Mouse (Mus musculus): ENCODE results near the gene Ttl. TPM values are rescaled to one million over a fixed set of nuclear protein-coding genes. Genes with fewer than 3 reads are reported as not detected.

Ttl gene
- polyA plus RNA-seq, 1 experiment from 2014 or later: 17.9 TPM

DNA sequence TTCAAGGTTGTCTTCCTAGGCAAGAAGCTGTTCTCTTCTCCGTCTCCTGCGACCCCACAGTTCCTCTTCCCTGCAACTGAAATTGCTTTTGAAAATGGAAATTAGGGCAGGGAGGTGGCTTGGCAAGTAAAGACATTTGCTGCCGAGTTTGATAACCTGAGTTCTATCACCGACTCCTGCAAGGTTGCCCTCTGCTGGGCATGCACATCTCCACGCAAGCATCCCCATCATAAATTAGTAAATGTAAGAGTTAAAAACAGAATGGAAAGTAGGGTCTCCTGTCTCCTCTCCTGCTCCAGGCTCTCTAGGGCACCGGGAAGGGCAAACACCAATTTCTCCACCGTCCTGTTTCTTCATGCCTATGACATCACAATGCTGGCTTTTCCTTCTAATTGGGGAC lies 66.5 kb downstream of the Ttl start:
- peaks cover 36% of the 10 kb centered on the region for H3K36me3 ChIP-seq
- no peak overlapping the region for H3K9ac ChIP-seq
- H3K27me3 ChIP-seq: no peaks in the 10 kb centered on the region
- H3K9me3 ChIP-seq (replicated peaks): peaks cover 10% of the 10 kb centered on the region; the same call in 1 of the 2 replicates
- ATAC-seq (replicated peaks; ENCODE audit: low FRiP score): no peak
- no peak overlapping the region for H3K27ac ChIP-seq
- no peak overlapping the region for H3K4me2 ChIP-seq
- H3K4me3 ChIP-seq (replicated peaks): no peak overlapping the region
- peaks cover 16% of the 10 kb centered on the region for H3K4me1 ChIP-seq
- 97% methylated on average over 7 of the region's 7 CpGs for WGBS

DNA sequence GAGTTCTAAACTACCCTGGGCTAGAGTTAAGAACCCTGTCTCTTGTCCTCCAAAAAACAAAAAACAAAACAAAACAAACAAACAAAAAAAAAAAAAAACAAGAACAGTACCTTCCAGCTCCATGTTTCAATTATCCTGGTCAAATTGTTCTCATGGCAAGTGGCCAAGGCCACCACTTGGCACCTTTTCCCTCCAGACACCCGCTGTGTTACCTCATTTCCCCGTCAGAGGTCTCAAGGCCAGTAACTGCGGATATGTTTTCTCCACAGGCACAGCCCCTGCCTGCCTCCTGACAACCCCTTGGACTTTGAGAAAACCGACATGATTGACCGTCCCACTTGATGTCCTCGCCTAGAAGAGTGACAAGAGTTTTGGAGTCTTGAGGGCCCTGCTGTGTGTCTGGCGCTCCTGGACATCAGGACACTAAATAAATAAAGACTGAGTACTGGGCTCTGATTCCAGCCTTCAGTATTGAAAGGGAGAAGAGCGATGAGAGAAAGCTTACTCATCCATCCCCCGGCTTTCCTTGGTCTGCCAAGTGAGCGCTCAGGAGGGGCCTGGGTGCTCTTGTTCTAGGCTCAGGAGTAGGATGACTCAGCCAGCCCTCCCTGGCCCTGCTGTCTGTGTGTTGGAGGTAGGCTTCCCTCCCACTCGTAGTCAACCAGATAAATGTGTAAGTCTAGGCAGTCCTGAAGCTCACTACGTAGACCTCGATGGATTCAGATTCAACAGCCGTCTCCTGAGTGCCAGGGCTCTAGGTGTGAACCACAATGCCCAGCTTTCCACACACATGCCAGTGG lies 67.5 kb downstream of the Ttl start:
- WGBS: 94% methylated on average over 14 of the region's 14 CpGs
- H3K4me2 ChIP-seq: no peak overlapping the region
- peaks cover 26% of the 10 kb centered on the region for H3K36me3 ChIP-seq

DNA sequence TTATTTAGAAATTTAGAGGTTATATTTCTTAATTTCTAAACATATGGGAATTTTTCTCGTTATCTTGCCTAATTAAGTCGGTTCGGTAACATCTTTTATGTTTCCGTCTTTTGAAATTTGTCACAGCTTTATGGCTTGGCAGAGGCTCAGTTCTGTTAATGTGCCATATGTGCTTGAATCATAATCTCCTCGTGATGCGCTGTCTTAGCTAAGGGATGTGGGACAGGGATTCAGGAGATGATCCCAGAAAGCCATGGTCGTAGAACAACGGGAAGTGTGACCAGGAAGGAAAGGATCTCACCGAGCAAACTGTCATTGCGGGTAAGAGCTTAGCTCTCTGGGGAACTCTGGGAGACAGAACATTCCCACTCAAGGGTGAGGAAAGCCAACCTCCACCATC lies 74.2 kb downstream of the Ttl start:
- no peaks in the 10 kb centered on the region for H3K27me3 ChIP-seq
- WGBS: 88% methylated on average over 10 of the region's 10 CpGs
- no peak overlapping the region for H3K4me3 ChIP-seq (replicated peaks)
- H3K9ac ChIP-seq: no peak overlapping the region
- no peak overlapping the region for H3K27ac ChIP-seq
- no peak for ATAC-seq (replicated peaks; ENCODE audit: low FRiP score)
- no peaks in the 10 kb centered on the region for H3K4me1 ChIP-seq
- no peaks in the 10 kb centered on the region for H3K9me3 ChIP-seq (replicated peaks)
- H3K36me3 ChIP-seq: no peaks in the 10 kb centered on the region
- H3K4me2 ChIP-seq: no peak overlapping the region

More for the DNA sequence above, 67.5 kb downstream of the Ttl start:
- Histone ChIP-seq H3K4me1 (peaks cover 16% of the 10 kb centered on the region), H3K27me3 (no peaks in the 10 kb centered on the region), H3K9ac (no peak overlapping the region), H3K4me3 (replicated peaks) (no peak overlapping the region), H3K27ac (no peak overlapping the region), H3K9me3 (replicated peaks) (peaks cover 10% of the 10 kb centered on the region; the same call in 1 of the 2 replicates)
- ATAC-seq (replicated peaks; ENCODE audit: low FRiP score): no peak

Other genes with a start within 250 kb of the Ttl start
- gene Tmem87b, start 247.8 kb upstream of the Ttl start, polyA plus RNA-seq (2015; fragmentation: Nextera tagmentation; extraction: Ambion mirVana): 32.3 and 32.6 TPM in 2 replicates
- gene Fbln7, start 203.0 kb upstream of the Ttl start, polyA plus RNA-seq (2015; fragmentation: Nextera tagmentation; extraction: Ambion mirVana): 5.1 and 6.2 TPM in 2 replicates
- 7.2 and 8.3 TPM in 2 replicates for gene Zc3h8, start 121.9 kb upstream of the Ttl start, polyA plus RNA-seq (2015; fragmentation: Nextera tagmentation; extraction: Ambion mirVana)
- 1.2 and 1.7 TPM in 2 replicates for gene Zc3h6, start 98.5 kb upstream of the Ttl start, polyA plus RNA-seq (2015; fragmentation: Nextera tagmentation; extraction: Ambion mirVana)
- gene Gm10762, start 98.2 kb upstream of the Ttl start, polyA plus RNA-seq (2015; fragmentation: Nextera tagmentation; extraction: Ambion mirVana): 12.2 and 13.4 TPM in 2 replicates
- 0.04 and 0.06 TPM in 2 replicates for gene Vinac1, start 17.8 kb upstream of the Ttl start, polyA plus RNA-seq (2015; fragmentation: Nextera tagmentation; extraction: Ambion mirVana)
- 33.1 and 36.1 TPM in 2 replicates for gene Polr1b, start 35.1 kb downstream of the Ttl start, polyA plus RNA-seq (2015; fragmentation: Nextera tagmentation; extraction: Ambion mirVana)
- gene Chchd5, start 63.8 kb downstream of the Ttl start, polyA plus RNA-seq (2015; fragmentation: Nextera tagmentation; extraction: Ambion mirVana): 22.9 and 26.8 TPM in 2 replicates
- 28.1 and 30.2 TPM in 2 replicates for gene Slc20a1, start 132.8 kb downstream of the Ttl start, polyA plus RNA-seq (2015; fragmentation: Nextera tagmentation; extraction: Ambion mirVana)
- 46.4 and 49.5 TPM in 2 replicates for gene Ckap2l, start 231.3 kb downstream of the Ttl start, polyA plus RNA-seq (2015; fragmentation: Nextera tagmentation; extraction: Ambion mirVana)
- 0.10 and 0.17 TPM in 2 replicates for gene Il1a, start 244.0 kb downstream of the Ttl start, polyA plus RNA-seq (2015; fragmentation: Nextera tagmentation; extraction: Ambion mirVana)